Mouse (Mus musculus) heart, adult 2 months (tissue): ENCODE data around the gene Mxra7. TPM values are rescaled to one million over a fixed set of nuclear protein-coding genes. Genes with fewer than 3 reads are reported as not detected.

Experiments
- DNase-seq, 2 experiments: peaks; one replicate each; pipeline ENCODE4 v3.0.0; 2021
- H3K27ac ChIP-seq: fragments of 200-600 bp; 2 replicates; pipeline ENCODE4 v1.8.1; 2022
- H3K27me3 ChIP-seq: fragments of 200-500 bp; 2 replicates; pipeline ENCODE4 v1.6.1; 2012; ENCODE audit warnings: mild to moderate bottlenecking, low read length, inconsistent platforms, mixed read lengths; ENCODE audit not compliant: control insufficient read depth, insufficient read depth
- H3K36me3 ChIP-seq: fragments of 200-500 bp; 2 replicates; pipeline ENCODE4 v1.6.1; 2012; ENCODE audit warnings: low read length, inconsistent platforms; ENCODE audit not compliant: control insufficient read depth, insufficient read depth
- H3K4me1 ChIP-seq: fragments of 200-500 bp; 2 replicates; pipeline ENCODE4 v1.6.1; 2011; ENCODE audit warnings: low read length; ENCODE audit not compliant: control insufficient read depth, insufficient read depth
- H3K4me3 ChIP-seq: fragments of 200-600 bp; 2 replicates; pipeline ENCODE4 v1.8.1; 2022
- H3K79me2 ChIP-seq: fragments of 200-500 bp; replicated peaks from 2 replicates; pipeline ENCODE4 v1.6.1; 2012; ENCODE audit warnings: mild to moderate bottlenecking, inconsistent platforms, low read length, moderate library complexity, mixed read lengths; ENCODE audit not compliant: control insufficient read depth, insufficient read depth
- H3K9ac ChIP-seq: fragments of 200-500 bp; 2 replicates; pipeline ENCODE4 v1.6.1; 2012; ENCODE audit warnings: low read depth, mild to moderate bottlenecking, control low read depth, inconsistent platforms, low read length, mixed read lengths
- CTCF ChIP-seq: fragments of 200-600 bp; IDR thresholded peaks from 2 replicates; pipeline ENCODE4 v1.8.1; 2022; ENCODE audit warnings: antibody characterized with exemption, mild to moderate bottlenecking, moderate library complexity
- EP300 ChIP-seq: fragments of 200-500 bp; IDR thresholded peaks from 2 replicates; pipeline ENCODE4 v1.6.1; 2011; ENCODE audit warnings: low read depth, low read length, control low read depth; ENCODE audit not compliant: insufficient read depth
- POLR2A ChIP-seq: fragments of 200-500 bp; IDR thresholded peaks from 2 replicates; pipeline ENCODE4 v1.6.1; 2011; ENCODE audit warnings: mild to moderate bottlenecking, low read depth, low read length, control low read depth; ENCODE audit not compliant: insufficient read depth
- WGBS: fragments of 180-500 bp; shearing (Covaris S2); methylation state at CpG from one replicate; pipeline ENCODE4 v1.1.7; 2018; 5-methylcytosine and 5-hydroxymethylcytosine counted together
- intact Hi-C: fragments of 180-260 bp; cut with DNase I; formaldehyde crosslinking; loops from one replicate; pipeline ENCODE4 v1.15.1; 2025
- polyA plus RNA-seq: library from polyadenylated mRNA; depleted of rRNA; stranded (reverse); fragments of >200 nt; gene quantifications from 2 replicates; pipeline ENCODE4 v1.2.3, GENCODE M21; 2012
- total RNA-seq, 2 experiments: library from RNA; stranded (reverse); gene quantifications; 2 replicates each; pipeline ENCODE4 v1.2.3; 2021

The Mxra7 gene
- total and polyA plus RNA-seq, 3 experiments: 10.4 to 19.4 (median 15.1) TPM

DNA sequence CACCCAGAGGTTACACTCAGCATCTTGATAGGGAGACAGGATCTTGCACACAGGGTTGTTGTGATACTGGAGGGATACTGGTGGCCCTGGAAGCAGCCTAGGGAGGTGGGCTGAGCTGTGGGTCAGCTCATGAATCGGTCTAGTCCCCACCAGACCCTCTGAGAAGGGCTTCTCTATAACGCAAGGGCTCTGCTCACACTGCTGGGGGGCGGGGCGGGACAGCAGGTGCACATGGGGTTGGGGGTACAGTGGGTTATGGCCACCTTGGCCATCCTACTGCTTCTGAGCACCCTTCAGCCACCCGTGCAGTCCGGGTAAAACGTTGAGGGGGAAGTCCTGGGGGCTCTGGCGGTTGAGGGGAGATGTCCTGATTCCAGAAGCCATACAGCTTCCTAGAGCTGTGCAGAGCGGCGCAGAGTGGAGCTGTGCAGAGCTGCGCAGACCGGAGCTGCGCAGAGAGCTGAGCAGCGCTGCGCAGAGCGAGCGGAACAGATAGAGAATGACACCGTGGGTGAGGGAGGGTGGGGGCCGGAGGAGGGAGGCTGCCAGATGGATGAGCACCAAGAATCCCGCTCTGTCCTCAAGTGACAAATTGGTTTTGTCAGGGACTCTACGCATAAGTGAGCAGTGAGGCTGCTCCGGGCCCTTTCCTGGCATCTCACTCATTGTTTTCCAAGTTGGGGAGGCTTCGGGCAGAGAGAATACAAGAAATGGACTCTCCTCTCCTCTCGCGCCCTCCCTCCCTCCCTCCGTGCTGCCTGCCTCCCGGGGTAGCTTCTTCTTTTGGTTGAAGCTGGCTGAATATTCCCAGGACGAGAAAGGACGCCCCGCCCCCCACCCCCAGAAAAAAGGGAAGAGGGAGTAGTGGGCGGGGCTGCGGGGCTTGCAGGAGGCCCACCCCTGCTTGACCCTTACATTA, 16.6 kb downstream of the Mxra7 start:
- H3K79me2 ChIP-seq: no peaks in the 10 kb centered on the region
- H3K27ac ChIP-seq: peak overlapping the region; percentile 30
- peak; percentile 58 to 59 for DNase-seq
- no peaks in the 10 kb centered on the region for H3K27me3 ChIP-seq
- WGBS: 38% methylated on average over 32 of the region's 32 CpGs
- peaks cover 22% of the 10 kb centered on the region for H3K4me1 ChIP-seq
- intact Hi-C loops: loop anchor here (10.0 kb wide), 1 partner anchor 316 kb away; the partner anchor contains the start of gene Prpsap1
- TF ChIP-seq CTCF: peak; percentile 15; the same call in 1 of the 2 replicates
- no peak for TF ChIP-seq POLR2A
- H3K36me3 ChIP-seq: no peaks in the 10 kb centered on the region
- H3K4me3 ChIP-seq: peak overlapping the region; percentile 39; the same call in 1 of the 2 replicates
- 0 out of 2 replicates have a peak overlapping the region, but pooled peaks have one; percentile 12 for H3K9ac ChIP-seq

DNA sequence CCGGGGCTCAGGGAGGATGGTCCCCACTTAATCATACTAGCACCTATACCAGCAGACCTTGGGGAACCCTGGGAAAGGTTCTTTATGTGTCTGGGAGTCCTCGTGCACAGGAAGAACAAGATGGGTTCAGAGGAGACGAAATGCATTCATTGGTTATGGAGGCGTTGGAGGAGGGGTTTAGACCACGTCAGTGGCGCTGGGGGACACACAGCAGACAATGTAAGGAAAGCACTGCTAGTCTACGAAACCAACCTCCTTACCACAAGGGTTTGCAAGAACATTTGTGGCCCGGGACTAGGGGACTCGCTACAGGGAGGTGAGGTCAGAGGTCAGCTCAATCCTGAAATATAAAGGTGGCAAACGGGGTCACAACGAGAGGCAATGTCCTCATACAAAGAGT, 17.3 kb downstream of the Mxra7 start:
- DNase-seq: no peak
- no peak overlapping the region for H3K9ac ChIP-seq
- TF ChIP-seq POLR2A (no peak), EP300 (no peak), CTCF (no peak)
- H3K36me3 ChIP-seq: no peaks in the 10 kb centered on the region
- no peak overlapping the region for H3K4me3 ChIP-seq
- no peak overlapping the region for H3K27ac ChIP-seq
- peaks cover 23% of the 10 kb centered on the region for H3K4me1 ChIP-seq
- H3K27me3 ChIP-seq: no peaks in the 10 kb centered on the region
- intact Hi-C loops: loop anchor here (10.0 kb wide), 1 partner anchor 316 kb away; the partner anchor contains the start of gene Prpsap1
- WGBS: 93% methylated on average over 11 of the region's 11 CpGs
- H3K79me2 ChIP-seq: no peaks in the 10 kb centered on the region

DNA sequence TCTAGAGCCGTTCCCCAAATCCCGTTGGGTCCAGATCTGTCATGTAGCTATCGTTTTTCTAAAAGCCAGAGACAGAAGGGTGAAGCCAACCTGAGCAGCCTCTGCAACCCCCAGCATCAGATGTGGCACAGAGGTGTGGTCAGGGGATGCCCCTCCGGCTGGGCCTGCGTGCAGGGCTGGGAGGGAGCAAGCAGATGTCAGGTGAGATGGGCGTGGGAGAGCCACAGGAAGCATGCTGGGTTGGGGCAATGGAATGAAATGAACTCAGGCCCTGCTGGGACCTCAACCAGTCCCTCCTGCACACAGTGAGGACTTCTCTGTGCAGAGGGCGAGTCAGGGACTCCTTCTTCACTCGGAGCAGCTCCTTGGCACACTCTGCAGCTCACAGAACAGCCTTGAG, 18.3 kb downstream of the Mxra7 start:
- 84% methylated on average over 8 of the region's 8 CpGs for WGBS
- intact Hi-C loops: loop anchor here (5.0 to 10.0 kb wide), 3 partner anchors 57 to 135 kb away; no protein-coding TSS in a partner anchor
- Histone ChIP-seq H3K27ac (no peak overlapping the region), H3K4me3 (no peak overlapping the region), H3K9ac (no peak overlapping the region), H3K27me3 (no peaks in the 10 kb centered on the region), H3K79me2 (no peaks in the 10 kb centered on the region), H3K4me1 (peaks cover 18% of the 10 kb centered on the region), H3K36me3 (no peaks in the 10 kb centered on the region)
- no peak for TF ChIP-seq EP300
- no peak for DNase-seq

DNA sequence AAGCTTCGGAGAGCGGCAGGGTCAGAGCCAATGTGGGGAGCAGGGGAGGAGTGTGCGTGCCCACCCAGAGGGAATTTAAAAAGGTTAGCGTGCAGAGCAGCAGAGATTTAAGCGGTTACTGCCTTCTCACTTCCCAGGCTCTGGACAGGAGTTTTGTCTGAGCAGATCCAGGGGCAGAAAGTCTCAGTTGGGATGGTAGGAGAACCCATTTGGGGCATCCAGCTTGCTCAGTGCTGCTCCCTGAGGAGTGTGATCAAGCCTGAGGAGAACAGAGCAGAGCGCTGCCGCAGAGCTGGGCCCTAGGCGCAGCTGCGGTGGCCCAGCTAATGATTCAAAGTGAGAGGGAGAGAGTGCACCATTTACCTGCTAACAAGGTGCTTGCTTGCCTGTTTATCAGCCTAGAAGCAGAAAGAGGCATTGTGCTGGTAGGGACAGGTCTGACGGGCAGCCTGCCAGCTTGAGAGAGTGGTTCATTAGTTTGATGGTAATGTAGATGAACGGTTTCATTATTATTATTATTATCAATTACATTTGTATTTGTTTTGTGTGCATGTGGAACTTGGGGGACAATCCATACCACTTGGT, 18.9 kb downstream of the Mxra7 start:
- no peaks in the 10 kb centered on the region for H3K79me2 ChIP-seq
- H3K27ac ChIP-seq: no peak overlapping the region
- intact Hi-C loops: loop anchor here (1.0 to 10.0 kb wide), 4 partner anchors 57 to 166 kb away; no protein-coding TSS in a partner anchor
- no peak for TF ChIP-seq CTCF
- TF ChIP-seq EP300: no peak
- TF ChIP-seq POLR2A: no peak
- DNase-seq: no peak
- H3K27me3 ChIP-seq: no peaks in the 10 kb centered on the region
- H3K4me3 ChIP-seq: no peak overlapping the region
- H3K36me3 ChIP-seq: no peaks in the 10 kb centered on the region
- no peak overlapping the region for H3K9ac ChIP-seq
- 86% methylated on average over 11 of the region's 11 CpGs for WGBS
- H3K4me1 ChIP-seq: peaks cover 18% of the 10 kb centered on the region

DNA sequence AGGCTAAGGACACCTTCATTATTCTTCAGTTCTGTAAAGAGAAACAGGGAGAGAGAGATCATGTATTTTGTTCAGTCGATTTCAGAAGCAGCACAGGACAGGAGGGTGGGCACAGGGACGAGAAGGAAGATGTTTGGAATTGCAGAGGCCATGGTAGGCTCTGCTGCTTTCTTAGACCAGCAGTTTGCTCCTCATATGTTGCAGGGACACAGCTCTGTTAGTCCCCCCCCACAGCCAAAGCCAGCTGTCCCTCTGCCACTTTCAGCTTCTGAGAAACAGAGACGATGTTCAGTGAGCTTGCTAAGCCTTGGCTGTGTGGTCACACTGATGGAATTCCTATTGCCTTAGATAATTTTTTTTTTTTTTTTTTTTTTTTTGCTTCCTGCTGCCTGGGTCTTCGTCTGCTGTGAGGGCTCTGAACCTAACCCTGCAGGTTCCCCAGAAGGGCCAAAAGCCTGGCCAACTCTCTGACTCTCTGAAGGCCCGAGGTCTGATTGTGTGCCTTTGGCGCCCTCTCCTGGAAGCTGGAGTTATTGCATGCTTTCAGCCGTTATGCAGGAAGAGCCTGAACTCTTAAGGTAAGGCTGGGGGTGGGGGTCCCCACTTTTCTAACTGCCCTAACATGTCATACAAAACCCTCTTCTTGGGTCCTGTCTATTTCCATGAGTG, 19.8 kb downstream of the Mxra7 start:
- Histone ChIP-seq H3K9ac (no peak overlapping the region), H3K27me3 (no peaks in the 10 kb centered on the region)
- intact Hi-C loops: loop anchor here (1.0 to 10.0 kb wide), 4 partner anchors 56 to 165 kb away; no protein-coding TSS in a partner anchor

More for the DNA sequence above, 19.8 kb downstream of the Mxra7 start:
- Histone ChIP-seq H3K36me3 (no peaks in the 10 kb centered on the region), H3K79me2 (no peaks in the 10 kb centered on the region), H3K27ac (peak overlapping the region; percentile 52), H3K4me3 (no peak overlapping the region), H3K4me1 (peaks cover 10% of the 10 kb centered on the region)
- peak; percentile 89 for TF ChIP-seq CTCF
- TF ChIP-seq POLR2A: no peak
- TF ChIP-seq EP300: peak; percentile 94
- peak; percentile 86 to 87 for DNase-seq
- WGBS: 18% methylated on average over 7 of the region's 7 CpGs
